19 mouse cellular contexts compared by ENCODE assay signal in the genomic region with DNA sequence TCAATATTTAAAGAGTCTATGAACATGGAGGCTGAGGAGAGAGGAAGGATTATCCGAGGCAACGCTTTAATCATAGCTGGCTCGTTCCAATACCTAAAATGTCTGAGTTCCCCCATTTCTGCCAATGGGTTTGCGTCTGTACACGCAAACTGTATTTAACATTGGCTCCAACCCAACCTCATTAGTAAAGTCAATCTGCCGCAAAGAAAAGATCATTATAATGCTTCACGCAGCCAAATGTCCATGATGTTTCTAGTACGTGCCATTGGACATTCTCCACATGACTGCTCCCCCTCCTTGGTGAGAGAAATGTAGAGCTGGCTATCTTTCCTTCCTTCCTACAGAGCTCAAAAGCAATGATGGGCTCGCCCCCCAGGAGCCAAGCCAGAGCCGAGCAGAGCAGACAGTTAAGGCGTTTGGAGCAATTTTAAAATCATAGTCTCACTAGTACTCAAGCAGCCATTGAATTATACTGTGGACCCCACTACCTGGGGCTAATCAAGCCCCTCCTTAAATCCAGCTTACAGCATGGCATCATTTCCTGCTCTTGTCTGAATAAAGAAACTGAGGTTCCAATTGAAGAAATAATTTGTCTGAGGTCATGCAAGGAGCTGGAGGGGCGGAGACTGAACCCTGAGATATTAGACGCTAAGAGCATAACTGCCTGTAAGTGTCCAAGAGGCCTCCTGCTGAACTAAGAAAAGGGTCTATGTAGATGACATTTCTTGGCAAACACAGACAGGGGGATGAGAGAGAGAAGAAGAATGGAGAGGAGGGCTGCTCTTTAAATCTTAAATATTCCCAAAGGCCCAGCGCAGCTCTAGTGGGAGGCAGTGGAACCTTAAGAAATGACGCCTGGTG.
DNase-seq lines count a peak whose midpoint lies in the region; ATAC-seq and TF ChIP-seq lines count a peak whose summit lies in the region.
"Had no signal": no experiment of that assay in that cellular context is flagged by ENCODE, and none has a peak within 500 bp of the region (broad histone marks: within the 10 kb centered on the region; RNA-seq: fewer than 3 reads in every experiment).

No protein-coding gene starts in this region.

- no peaks in the 10 kb centered on the region for H3K36me3 ChIP-seq in forebrain, embryonic 14.5 days (ENCODE audit: control insufficient read depth, insufficient read depth, low read length)
- no peaks in the 10 kb centered on the region for H3K36me3 ChIP-seq in forebrain, embryonic 10.5 days (replicated peaks)
- no peaks in the 10 kb centered on the region for H3K36me3 ChIP-seq in midbrain, postnatal 0 days (ENCODE audit: insufficient read depth, low read length)
- no peaks in the 10 kb centered on the region for H3K36me3 ChIP-seq in midbrain, embryonic 11.5 days (ENCODE audit: control insufficient read depth, insufficient read depth, low read length)
- H3K36me3 ChIP-seq: liver, embryonic 12.5 days; neural tube, embryonic 13.5 days had no signal

- H3K4me1 ChIP-seq in forebrain, embryonic 14.5 days (ENCODE audit: control insufficient read depth, insufficient read depth, low read length) = 0 out of 2 replicates have a peak, but pooled peaks cover 3% of the 10 kb centered on the region
- no peaks in the 10 kb centered on the region for H3K4me1 ChIP-seq in forebrain, embryonic 10.5 days
- no peaks in the 10 kb centered on the region for H3K4me1 ChIP-seq in midbrain, postnatal 0 days (ENCODE audit: insufficient read depth, low read length)
- H3K4me1 ChIP-seq in midbrain, embryonic 11.5 days (ENCODE audit: control insufficient read depth, insufficient read depth, low read length) = no peaks in the 10 kb centered on the region
- H3K4me1 ChIP-seq: liver, embryonic 12.5 days had no signal

- H3K4me3 ChIP-seq in forebrain, embryonic 14.5 days (ENCODE audit: low read depth, low read length) = no peak overlapping the region
- no peak overlapping the region for H3K4me3 ChIP-seq in forebrain, embryonic 10.5 days
- H3K4me3 ChIP-seq in midbrain, postnatal 0 days (ENCODE audit: low read depth, low read length) = no peak overlapping the region
- no peak overlapping the region for H3K4me3 ChIP-seq in midbrain, embryonic 11.5 days (ENCODE audit: low read depth, low read length)
- H3K4me3 ChIP-seq: heart, adult 2 months; left cerebral cortex, adult 2 months; liver, embryonic 12.5 days; neural tube, embryonic 13.5 days had no signal

- no peaks in the 10 kb centered on the region for H3K27me3 ChIP-seq in forebrain, embryonic 14.5 days (replicated peaks; ENCODE audit: control insufficient read depth, insufficient read depth, low read length)
- no peaks in the 10 kb centered on the region for H3K27me3 ChIP-seq in forebrain, embryonic 10.5 days (ENCODE audit: poor library complexity, severe bottlenecking)
- no peaks in the 10 kb centered on the region for H3K27me3 ChIP-seq in midbrain, postnatal 0 days (ENCODE audit: insufficient read depth, low read length)
- no peaks in the 10 kb centered on the region for H3K27me3 ChIP-seq in midbrain, embryonic 11.5 days (ENCODE audit: control insufficient read depth, insufficient read depth, low read length)
- H3K27me3 ChIP-seq: CH12.LX; liver, embryonic 12.5 days; neural tube, embryonic 13.5 days had no signal

- DNase-seq in forebrain, embryonic 14.5 days (ENCODE audit: low spot score) = peak; percentile 89
- DNase-seq in forebrain, embryonic 10.5 days (ENCODE audit: extremely low spot score, low spot score) = no peak
- peak; percentile 61 for DNase-seq in left cerebral cortex, postnatal 4 days
- no peak for DNase-seq in left cerebral cortex, adult 11 months (ENCODE audit: low spot score)
- DNase-seq in midbrain, postnatal 0 days (ENCODE audit: low spot score) = peak; percentile 67
- no peak for DNase-seq in midbrain, embryonic 11.5 days (ENCODE audit: low spot score, missing footprints)
- peak; percentile 22 for DNase-seq in layer of hippocampus, adult 9-10 months (ENCODE audit: low spot score)
- DNase-seq in kidney, postnatal 25 days = no peak
- DNase-seq: cerebellum, adult 11-12 months; cerebellum, postnatal 36 days; gastrocnemius, postnatal 10 days; heart, adult 2 months; kidney, adult 18-20 months; kidney, postnatal 10 days; thymus, postnatal 4 days had no signal

- no peaks in the 10 kb centered on the region for H3K9me3 ChIP-seq in forebrain, embryonic 14.5 days (replicated peaks; ENCODE audit: control insufficient read depth, low read length)
- no peaks in the 10 kb centered on the region for H3K9me3 ChIP-seq in forebrain, embryonic 10.5 days
- no peaks in the 10 kb centered on the region for H3K9me3 ChIP-seq in midbrain, postnatal 0 days (ENCODE audit: low read length)
- no peaks in the 10 kb centered on the region for H3K9me3 ChIP-seq in midbrain, embryonic 11.5 days (ENCODE audit: control insufficient read depth, low read length)
- H3K9me3 ChIP-seq: liver, embryonic 12.5 days had no signal

- WGBS in forebrain, embryonic 14.5 days = 61% methylated on average over 15 of the region's 15 CpGs
- WGBS in forebrain, embryonic 10.5 days = 94% methylated on average over 15 of the region's 15 CpGs
- 76% methylated on average over 15 of the region's 15 CpGs for WGBS in midbrain, postnatal 0 days
- WGBS in midbrain, embryonic 11.5 days = 88% methylated on average over 15 of the region's 15 CpGs

- H3K4me2 ChIP-seq in forebrain, embryonic 14.5 days (ENCODE audit: low read length) = no peak overlapping the region
- H3K4me2 ChIP-seq in midbrain, postnatal 0 days (ENCODE audit: low read depth, low read length, poor library complexity, severe bottlenecking) = no peak overlapping the region
- H3K4me2 ChIP-seq in midbrain, embryonic 11.5 days = no peak overlapping the region
- H3K4me2 ChIP-seq: liver, embryonic 12.5 days; neural tube, embryonic 13.5 days had no signal

- ATAC-seq in forebrain, embryonic 14.5 days = peak; percentile 87; the same call in 1 of the 2 replicates
- ATAC-seq in midbrain, postnatal 0 days (ENCODE audit: low FRiP score) = no peak
- ATAC-seq in midbrain, embryonic 11.5 days (ENCODE audit: low FRiP score) = no peak
- ATAC-seq: liver, embryonic 12.5 days had no signal

- H3K27ac ChIP-seq in forebrain, embryonic 14.5 days (ENCODE audit: low read depth, low read length) = peak overlapping the region; percentile 49
- H3K27ac ChIP-seq in forebrain, embryonic 10.5 days = no peak overlapping the region
- no peak overlapping the region for H3K27ac ChIP-seq in midbrain, postnatal 0 days (ENCODE audit: low read depth, low read length)
- H3K27ac ChIP-seq in midbrain, embryonic 11.5 days (ENCODE audit: low read depth, low read length) = no peak overlapping the region
- H3K27ac ChIP-seq: heart, adult 2 months; left cerebral cortex, adult 2 months; liver, embryonic 12.5 days; neural tube, embryonic 13.5 days had no signal

- no peak for TF ChIP-seq CTCF in midbrain, postnatal 0 days (IDR thresholded peaks at IDR 0.05)

- intact Hi-C loops in left cerebral cortex, postnatal 4 days (cut with DNase I) = no loop called here

- no peak overlapping the region for H3K9ac ChIP-seq in forebrain, embryonic 14.5 days (ENCODE audit: low read length)
- no peak overlapping the region for H3K9ac ChIP-seq in midbrain, postnatal 0 days (replicated peaks; ENCODE audit: low read length, poor library complexity, severe bottlenecking)
- H3K9ac ChIP-seq in midbrain, embryonic 11.5 days (ENCODE audit: low read length) = no peak overlapping the region
- H3K9ac ChIP-seq: liver, embryonic 12.5 days; neural tube, embryonic 13.5 days had no signal

Comparison
In these comparisons a context has a peak if more than half of its experiments do, and no peak if none do; other contexts are left out.
1. DNase-seq: peak in forebrain, embryonic 14.5 days (single experiment), left cerebral cortex, postnatal 4 days (single experiment), midbrain, postnatal 0 days (single experiment) and layer of hippocampus, adult 9-10 months (single experiment); none in forebrain, embryonic 10.5 days (single experiment), left cerebral cortex, adult 11 months (single experiment), midbrain, embryonic 11.5 days (single experiment) and kidney, postnatal 25 days (0 of 2).